Mouse (Mus musculus) hindbrain, embryonic 11.5 days (tissue): ENCODE measurements around the gene Agl. TPM values are rescaled to one million over a fixed set of nuclear protein-coding genes. Genes with fewer than 3 reads are reported as not detected.

Experiments
- ATAC-seq: fragments of 200-750 bp; cut with Nextera tagmentation; 2 replicates; pipeline ENCODE4 v1.8.0; 2017; ENCODE audit warnings: mild to moderate bottlenecking, moderate TSS enrichment, moderate library complexity; ENCODE audit not compliant: low FRiP score
- DNase-seq: peaks from one replicate; pipeline ENCODE4 v3.0.0-alpha.2; 2015; ENCODE audit warnings: low spot score
- H3K27ac ChIP-seq: fragments of 300-500 bp; sonication (generic); 2 replicates; pipeline ENCODE4 v1.5.1; 2014; ENCODE audit warnings: mild to moderate bottlenecking, low read depth, low read length
- H3K27me3 ChIP-seq: fragments of 300-500 bp; sonication (generic); 2 replicates; pipeline ENCODE4 v1.6.1; 2014; ENCODE audit warnings: mild to moderate bottlenecking, low read length, moderate library complexity, mixed read lengths; ENCODE audit not compliant: control insufficient read depth, insufficient read depth
- H3K36me3 ChIP-seq: fragments of 300-500 bp; sonication (generic); 2 replicates; pipeline ENCODE4 v1.6.1; 2014; ENCODE audit warnings: mild to moderate bottlenecking, low read length, moderate library complexity, mixed read lengths; ENCODE audit not compliant: control insufficient read depth, insufficient read depth
- H3K4me1 ChIP-seq: fragments of 300-500 bp; sonication (generic); replicated peaks from 2 replicates; pipeline ENCODE4 v1.6.1; 2014; ENCODE audit warnings: low read length, mixed read lengths; ENCODE audit not compliant: control insufficient read depth, insufficient read depth
- H3K4me2 ChIP-seq: fragments of 300-500 bp; sonication (generic); replicated peaks from 2 replicates; pipeline ENCODE4 v1.6.1; 2014; ENCODE audit warnings: mild to moderate bottlenecking, low read depth, low read length
- H3K4me3 ChIP-seq: fragments of 300-500 bp; sonication (generic); 2 replicates; pipeline ENCODE4 v1.5.1; 2014; ENCODE audit warnings: low read depth, low read length
- H3K9ac ChIP-seq: fragments of 300-500 bp; sonication (generic); 2 replicates; pipeline ENCODE4 v1.6.1; 2014; ENCODE audit warnings: low read depth, low read length
- H3K9me3 ChIP-seq: fragments of 300-500 bp; sonication (generic); 2 replicates; pipeline ENCODE4 v1.6.1; 2016; ENCODE audit warnings: low read length; ENCODE audit not compliant: control insufficient read depth
- WGBS: fragments of 180-500 bp; shearing (Covaris S2); extraction: QIAGEN DNeasy Blood & Tissue Kit; methylation state at CpG from one replicate; pipeline ENCODE4 v1.1.7; 2014; 5-methylcytosine and 5-hydroxymethylcytosine counted together
- polyA plus RNA-seq: library from polyadenylated mRNA; unstranded; fragments of >200 nt; fragmentation: Nextera tagmentation; extraction: Ambion mirVana; gene quantifications from 2 replicates; pipeline ENCODE4 v1.2.1, GENCODE M21; 2014

The Agl gene
- polyA plus RNA-seq, 1 experiment from 2014 or later, result 16.6 TPM

GRCm38 (mm10) chr3:116702647-116703272, 105.2 kb downstream of the Agl start:
- Histone ChIP-seq H3K4me2 (no peak overlapping the region), H3K9me3 (no peaks in the 10 kb centered on the region), H3K9ac (no peak overlapping the region), H3K27me3 (no peaks in the 10 kb centered on the region), H3K27ac (no peak overlapping the region), H3K36me3 (no peaks in the 10 kb centered on the region), H3K4me3 (no peak overlapping the region), H3K4me1 (no peaks in the 10 kb centered on the region)
- DNase-seq (no peak), ATAC-seq (no peak)
- 88% methylated on average over 1 of the region's 1 CpGs for WGBS

DNA sequence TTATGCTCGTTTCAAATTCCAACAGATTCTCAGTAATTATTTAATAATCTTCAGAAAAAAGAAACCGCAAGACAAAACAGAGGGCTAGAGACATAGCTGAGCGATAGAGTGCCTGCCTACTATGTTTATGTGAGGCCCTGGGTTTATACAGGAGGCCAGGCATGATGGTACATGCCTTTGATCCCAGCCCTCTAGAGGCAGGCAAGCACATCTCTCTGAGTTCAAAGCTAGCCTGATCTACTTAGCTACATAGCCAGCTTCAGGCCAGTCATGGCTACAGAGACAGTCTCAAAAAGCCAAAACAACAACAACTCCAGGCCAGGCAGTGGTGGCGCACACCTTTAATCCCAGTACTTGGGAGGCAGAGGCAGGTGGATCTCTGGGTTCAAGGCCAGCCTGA, 106.4 kb downstream of the Agl start:
- H3K27ac ChIP-seq, result no peak overlapping the region
- H3K4me3 ChIP-seq, result no peak overlapping the region
- no peaks in the 10 kb centered on the region for H3K9me3 ChIP-seq
- H3K9ac ChIP-seq, result no peak overlapping the region
- no peaks in the 10 kb centered on the region for H3K4me1 ChIP-seq
- DNase-seq (no peak), ATAC-seq (no peak)
- WGBS, result 91% methylated on average over 4 of the region's 4 CpGs
- no peaks in the 10 kb centered on the region for H3K27me3 ChIP-seq
- no peak overlapping the region for H3K4me2 ChIP-seq
- H3K36me3 ChIP-seq, result no peaks in the 10 kb centered on the region

- 89% methylated on average over 2 of the region's 2 CpGs for WGBS
- H3K4me2 ChIP-seq, result no peak overlapping the region
- no peaks in the 10 kb centered on the region for H3K4me1 ChIP-seq
- H3K36me3 ChIP-seq, result no peaks in the 10 kb centered on the region
- H3K9me3 ChIP-seq, result no peaks in the 10 kb centered on the region
- DNase-seq (no peak), ATAC-seq (no peak)
- H3K27me3 ChIP-seq, result no peaks in the 10 kb centered on the region
- no peak overlapping the region for H3K27ac ChIP-seq
- no peak overlapping the region for H3K4me3 ChIP-seq
- H3K9ac ChIP-seq, result no peak overlapping the region
Measured at GRCm38 (mm10) chr3:116698786-116699185, 109.2 kb downstream of the Agl start.

GRCm38 (mm10) chr3:116695666-116695985, 112.3 kb downstream of the Agl start:
- Histone ChIP-seq H3K27ac (no peak overlapping the region), H3K9ac (no peak overlapping the region), H3K9me3 (no peaks in the 10 kb centered on the region), H3K27me3 (no peaks in the 10 kb centered on the region), H3K4me2 (no peak overlapping the region), H3K4me3 (no peak overlapping the region), H3K36me3 (no peaks in the 10 kb centered on the region), H3K4me1 (no peaks in the 10 kb centered on the region)
- WGBS, result 88% methylated on average over 2 of the region's 2 CpGs
- ATAC-seq (no peak), DNase-seq (no peak)

DNA sequence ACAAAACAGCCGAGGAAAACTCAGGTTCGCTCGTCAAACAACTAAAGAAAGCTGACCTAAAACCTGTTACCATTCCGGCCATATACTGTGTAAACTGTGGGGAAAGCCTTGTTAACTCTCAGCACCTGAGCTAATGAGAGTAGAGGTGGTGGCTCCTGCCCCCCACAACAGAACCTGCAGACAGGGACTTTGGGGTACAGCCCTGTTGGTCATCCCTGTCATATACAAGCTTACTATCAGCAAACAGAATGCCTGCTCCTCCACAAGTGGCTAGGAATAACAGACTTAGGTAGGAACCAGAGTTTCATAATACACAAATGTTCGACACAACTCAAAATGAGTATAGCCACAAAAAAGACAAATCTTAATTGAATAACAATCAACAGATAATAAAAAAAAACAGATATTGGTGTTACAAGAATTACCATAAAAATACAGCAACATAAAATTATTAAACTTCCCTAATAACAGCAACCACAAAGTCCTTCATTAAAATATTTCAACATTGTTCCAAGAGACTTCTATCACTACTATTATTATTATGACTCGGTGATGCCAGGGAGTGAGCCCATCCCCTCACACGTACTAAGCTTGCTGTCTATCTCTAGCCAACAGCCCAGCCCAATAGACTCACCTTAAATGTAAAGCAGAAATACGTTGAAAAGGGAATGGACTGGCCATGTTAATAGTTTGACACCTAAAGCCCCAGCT, 112.9 kb downstream of the Agl start:
- Histone ChIP-seq H3K27ac (no peak overlapping the region), H3K36me3 (no peaks in the 10 kb centered on the region), H3K27me3 (no peaks in the 10 kb centered on the region), H3K4me3 (no peak overlapping the region), H3K9me3 (no peaks in the 10 kb centered on the region), H3K9ac (no peak overlapping the region), H3K4me1 (no peaks in the 10 kb centered on the region), H3K4me2 (no peak overlapping the region)
- ATAC-seq (no peak), DNase-seq (no peak)
- WGBS, result 88% methylated on average over 8 of the region's 8 CpGs

GRCm38 (mm10) chr3:116694312-116694711, 113.7 kb downstream of the Agl start:
- 91% methylated on average over 3 of the region's 3 CpGs for WGBS
- Histone ChIP-seq H3K9me3 (no peaks in the 10 kb centered on the region), H3K27ac (no peak overlapping the region), H3K9ac (no peak overlapping the region), H3K4me3 (no peak overlapping the region), H3K27me3 (no peaks in the 10 kb centered on the region), H3K4me2 (no peak overlapping the region), H3K4me1 (no peaks in the 10 kb centered on the region), H3K36me3 (no peaks in the 10 kb centered on the region)
- DNase-seq, result no peak
- no peak for ATAC-seq

Other genes with a start within 250 kb of the Agl start
- gene Lrrc39, start 245.2 kb downstream of the Agl start, polyA plus RNA-seq, result 0.66 and 0.67 TPM in 2 replicates
- 32.7 and 34.9 TPM in 2 replicates for gene Sass6, start 213.2 kb downstream of the Agl start, polyA plus RNA-seq
- gene Trmt13, start 193.6 kb downstream of the Agl start, polyA plus RNA-seq, result 22.8 and 31.3 TPM in 2 replicates
- gene Mfsd14a, start 145.5 kb downstream of the Agl start, polyA plus RNA-seq, result 86.5 and 90.4 TPM in 2 replicates
- gene Gm43191, start 126.9 kb downstream of the Agl start, polyA plus RNA-seq, result not detected in 2 replicates
- 7.7 and 8.3 TPM in 2 replicates for gene Slc35a3, start 95.3 kb downstream of the Agl start, polyA plus RNA-seq
- 9.5 and 10.3 TPM in 2 replicates for gene Frrs1, start 51.3 kb upstream of the Agl start, polyA plus RNA-seq
- gene 4930455H04Rik, start 160.1 kb upstream of the Agl start, polyA plus RNA-seq, result not detected in 2 replicates
- 7.4 and 7.7 TPM in 2 replicates for gene Palmd, start 160.8 kb upstream of the Agl start, polyA plus RNA-seq